Mouse (Mus musculus): ENCODE data around the gene Klhl11.

GRCm38 (mm10) chr11:100414914-100415822 lies 57.4 kb downstream of the Klhl11 start, which contains the start of gene Fkbp10:
- no peak for TF ChIP-seq HCFC1 (IDR thresholded peaks at IDR 0.05; ENCODE audit: borderline replicate concordance, insufficient read depth, low read length)
- no peak for TF ChIP-seq ZNF384 (IDR thresholded peaks at IDR 0.05; ENCODE audit: low read depth, low read length)
- no peak for TF ChIP-seq ZC3H11A (IDR thresholded peaks at IDR 0.05; ENCODE audit: borderline replicate concordance, low read depth, low read length)
- no peak for TF ChIP-seq MAFK (IDR thresholded peaks at IDR 0.05; ENCODE audit: insufficient read depth, low read depth, low read length)
- no peak for TF ChIP-seq CHD2 (IDR thresholded peaks at IDR 0.05; ENCODE audit: low read depth, low read length)

Measured in ES-E14 (cell line).